ENCODE assay signal across 20 mouse cellular contexts in the genomic region with DNA sequence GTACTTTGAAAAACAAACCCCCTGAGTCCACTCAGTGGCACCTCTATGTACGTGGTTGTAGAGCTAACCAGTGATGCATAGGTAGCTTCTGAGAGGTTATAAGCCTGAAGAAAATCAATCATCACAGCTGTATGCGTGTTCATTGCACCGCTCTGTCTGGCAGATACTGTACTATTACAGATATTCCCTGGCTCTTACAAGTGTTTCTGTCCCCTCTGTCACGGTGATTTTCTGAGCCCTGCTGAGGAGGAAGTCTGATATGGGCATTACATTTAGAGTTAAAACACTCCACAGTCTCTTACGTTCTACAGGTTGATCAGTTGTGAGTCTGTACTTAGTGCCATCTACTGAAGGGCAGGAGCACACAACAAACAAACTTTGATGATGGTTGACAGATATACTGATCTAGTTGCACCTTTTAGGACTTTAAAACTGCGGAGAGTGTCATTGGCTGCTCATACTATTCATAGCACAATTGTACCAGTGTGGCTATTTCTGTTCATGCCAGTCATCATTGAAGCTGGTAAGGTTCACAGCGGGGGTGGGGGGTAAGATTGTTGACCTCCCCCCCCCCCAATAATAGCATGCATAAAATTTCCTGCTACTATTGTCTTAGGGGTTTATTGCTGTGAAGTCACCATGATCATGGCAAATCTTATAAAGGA.
"Had no signal": no experiment of that assay in that cellular context is flagged by ENCODE, and none has a peak within 500 bp of the region (broad histone marks: within the 10 kb centered on the region; RNA-seq: fewer than 3 reads in every experiment).

No protein-coding gene starts in this region.

- H3K27me3 ChIP-seq: liver, embryonic 13.5 days; midbrain, embryonic 12.5 days; midbrain, embryonic 15.5 days; neural tube, embryonic 12.5 days; neural tube, embryonic 15.5 days had no signal

- H3K4me2 ChIP-seq: liver, embryonic 13.5 days; midbrain, embryonic 12.5 days; midbrain, embryonic 15.5 days; neural tube, embryonic 12.5 days; neural tube, embryonic 15.5 days had no signal

- H3K4me3 ChIP-seq: layer of hippocampus, adult 2 months; left cerebral cortex, adult 2 months; liver, embryonic 13.5 days; midbrain, embryonic 12.5 days; midbrain, embryonic 15.5 days; neural tube, embryonic 12.5 days; neural tube, embryonic 15.5 days had no signal

- H3K27ac ChIP-seq: kidney, postnatal 0 days; layer of hippocampus, adult 2 months; left cerebral cortex, adult 2 months; liver, embryonic 13.5 days; macrophage; midbrain, embryonic 12.5 days; midbrain, embryonic 15.5 days; neural tube, embryonic 12.5 days; neural tube, embryonic 15.5 days; stomach, postnatal 0 days had no signal

- H3K9ac ChIP-seq: liver, embryonic 13.5 days; midbrain, embryonic 12.5 days; midbrain, embryonic 15.5 days; neural tube, embryonic 12.5 days; neural tube, embryonic 15.5 days had no signal

- H3K9me3 ChIP-seq: liver, embryonic 13.5 days; midbrain, embryonic 12.5 days; midbrain, embryonic 15.5 days; neural tube, embryonic 12.5 days; neural tube, embryonic 15.5 days had no signal

- ATAC-seq: midbrain, embryonic 15.5 days had no signal

- H3K36me3 ChIP-seq: midbrain, embryonic 12.5 days; midbrain, embryonic 15.5 days; neural tube, embryonic 12.5 days; neural tube, embryonic 15.5 days had no signal

- H3K4me1 ChIP-seq: liver, embryonic 13.5 days; midbrain, embryonic 12.5 days; midbrain, embryonic 15.5 days; neural tube, embryonic 12.5 days; neural tube, embryonic 15.5 days had no signal

- DNase-seq: kidney, postnatal 25 days; layer of hippocampus, adult 9-11 months; liver, embryonic 13.5 days; lung, adult 2 months; lung, postnatal 14 days; right cerebral cortex, adult 18-20 months; right cerebral cortex, postnatal 14 days; right cerebral cortex, postnatal 4 days; thymus, adult 2 months; thymus, postnatal 14 days; thymus, postnatal 4 days had no signal
